Mouse (Mus musculus): ENCODE results near the gene Nhp2. TPM values are rescaled to one million over a fixed set of nuclear protein-coding genes. Genes with fewer than 3 reads are reported as not detected.
A peak's percentile ranks its signal among the peaks of the same experiment; 100 is the strongest.
"Not testable (repeated sequence)": the region's sequence is repeated elsewhere in the genome, so short reads cannot be mapped to it uniquely, and the experiment has no call there.

Gene Nhp2
- polyA plus RNA-seq, 2 experiments = 89.0 to 176 TPM

GRCm38 (mm10) chr11:51615129-51615528 lies 4.4 kb upstream of the Nhp2 start:
- Histone ChIP-seq H3K27ac (replicated peaks; ENCODE audit: low read depth, low read length) (0 out of 2 replicates have a peak overlapping the region, but pooled peaks have one; percentile 53), H3K4me3 (replicated peaks; ENCODE audit: low read length) (peak overlapping the region; percentile 36), H3K27me3 (ENCODE audit: control insufficient read depth, insufficient read depth, low read length) (no peaks in the 10 kb centered on the region), H3K4me1 (ENCODE audit: control insufficient read depth, insufficient read depth, low read length) (no peaks in the 10 kb centered on the region; the same call in 1 of the 2 replicates), H3K36me3 (ENCODE audit: control insufficient read depth, insufficient read depth, low read length) (no peaks in the 10 kb centered on the region), H3K9me3 (ENCODE audit: control insufficient read depth, low read length) (no peaks in the 10 kb centered on the region), H3K9ac (ENCODE audit: low read depth, low read length, severe bottlenecking) (peak overlapping the region; percentile 57), H3K4me2 (replicated peaks; ENCODE audit: low read depth, low read length, severe bottlenecking) (peak overlapping the region; percentile 63)
- DNase-seq (ENCODE audit: low spot score) = peak; percentile 34
- no peak for TF ChIP-seq POLR2A (IDR thresholded peaks at IDR 0.05; ENCODE audit: borderline replicate concordance, extremely low read depth, insufficient read depth, insufficient read length)
- ATAC-seq (ENCODE audit: low FRiP score, low read depth) = no peak
- WGBS = 29% methylated on average over 7 of the region's 7 CpGs

GRCm38 (mm10) chr11:51615601-51616000 lies 3.9 kb upstream of the Nhp2 start:
- peak; percentile 39; the same call in 1 of the 2 replicates for TF ChIP-seq POLR2A (IDR thresholded peaks at IDR 0.05; ENCODE audit: borderline replicate concordance, extremely low read depth, insufficient read depth, insufficient read length)
- H3K9me3 ChIP-seq (ENCODE audit: control insufficient read depth, low read length) = no peaks in the 10 kb centered on the region
- peak overlapping the region; percentile 57 for H3K9ac ChIP-seq (ENCODE audit: low read depth, low read length, severe bottlenecking)
- H3K36me3 ChIP-seq (ENCODE audit: control insufficient read depth, insufficient read depth, low read length) = no peaks in the 10 kb centered on the region
- ATAC-seq (ENCODE audit: low FRiP score, low read depth) = peak; percentile 54
- peak; percentile 60 for DNase-seq (ENCODE audit: low spot score)
- WGBS = 4% methylated on average over 12 of the region's 14 CpGs
- peak overlapping the region; percentile 63 for H3K4me2 ChIP-seq (replicated peaks; ENCODE audit: low read depth, low read length, severe bottlenecking)
- H3K4me3 ChIP-seq (replicated peaks; ENCODE audit: low read length) = peak overlapping the region; percentile 36
- H3K4me1 ChIP-seq (ENCODE audit: control insufficient read depth, insufficient read depth, low read length) = peaks cover 3% of the 10 kb centered on the region
- H3K27me3 ChIP-seq (ENCODE audit: control insufficient read depth, insufficient read depth, low read length) = no peaks in the 10 kb centered on the region
- H3K27ac ChIP-seq (replicated peaks; ENCODE audit: low read depth, low read length) = peak overlapping the region; percentile 53; the same call in 1 of the 2 replicates

GRCm38 (mm10) chr11:51616113-51616512 lies 3.4 kb upstream of the Nhp2 start:
- WGBS = 89% methylated on average over 7 of the region's 7 CpGs
- H3K36me3 ChIP-seq (ENCODE audit: control insufficient read depth, insufficient read depth, low read length) = not testable (repeated sequence)

GRCm38 (mm10) chr11:51617693-51618092 lies 1.8 kb upstream of the Nhp2 start:
- Histone ChIP-seq H3K36me3 (ENCODE audit: control insufficient read depth, insufficient read depth, low read length) (peaks cover 9% of the 10 kb centered on the region; the same call in 1 of the 2 replicates), H3K4me1 (ENCODE audit: control insufficient read depth, insufficient read depth, low read length) (peaks cover 9% of the 10 kb centered on the region), H3K4me3 (replicated peaks; ENCODE audit: low read length) (no peak overlapping the region), H3K9me3 (ENCODE audit: control insufficient read depth, low read length) (no peaks in the 10 kb centered on the region), H3K27me3 (ENCODE audit: control insufficient read depth, insufficient read depth, low read length) (no peaks in the 10 kb centered on the region), H3K4me2 (replicated peaks; ENCODE audit: low read depth, low read length, severe bottlenecking) (no peak overlapping the region), H3K9ac (ENCODE audit: low read depth, low read length, severe bottlenecking) (no peak overlapping the region), H3K27ac (replicated peaks; ENCODE audit: low read depth, low read length) (no peak overlapping the region)
- ATAC-seq (ENCODE audit: low FRiP score, low read depth) = no peak
- WGBS = 5% methylated on average over 4 of the region's 4 CpGs
- peak; percentile 84 for DNase-seq (ENCODE audit: low spot score)
- no peak for TF ChIP-seq POLR2A (IDR thresholded peaks at IDR 0.05; ENCODE audit: borderline replicate concordance, extremely low read depth, insufficient read depth, insufficient read length)

More at GRCm38 (mm10) chr11:51616113-51616512, 3.4 kb upstream of the Nhp2 start:
- peak overlapping the region; percentile 36 for H3K4me3 ChIP-seq (replicated peaks; ENCODE audit: low read length)
- H3K27ac ChIP-seq (replicated peaks; ENCODE audit: low read depth, low read length); DNase-seq (ENCODE audit: low spot score); H3K4me1 ChIP-seq (ENCODE audit: control insufficient read depth, insufficient read depth, low read length); ATAC-seq (ENCODE audit: low FRiP score, low read depth); H3K27me3 ChIP-seq (ENCODE audit: control insufficient read depth, insufficient read depth, low read length); H3K9me3 ChIP-seq (ENCODE audit: control insufficient read depth, low read length): not testable (repeated sequence)
- H3K9ac ChIP-seq (ENCODE audit: low read depth, low read length, severe bottlenecking) = peak overlapping the region; percentile 57
- peak overlapping the region; percentile 63 for H3K4me2 ChIP-seq (replicated peaks; ENCODE audit: low read depth, low read length, severe bottlenecking)

- Histone ChIP-seq H3K9me3 (ENCODE audit: control insufficient read depth, low read length) (no peaks in the 10 kb centered on the region), H3K27me3 (ENCODE audit: control insufficient read depth, insufficient read depth, low read length) (no peaks in the 10 kb centered on the region), H3K4me3 (replicated peaks; ENCODE audit: low read length) (peak overlapping the region; percentile 81), H3K36me3 (ENCODE audit: control insufficient read depth, insufficient read depth, low read length) (peaks cover 21% of the 10 kb centered on the region), H3K27ac (replicated peaks; ENCODE audit: low read depth, low read length) (no peak overlapping the region), H3K4me2 (replicated peaks; ENCODE audit: low read depth, low read length, severe bottlenecking) (peak overlapping the region; percentile 44), H3K4me1 (ENCODE audit: control insufficient read depth, insufficient read depth, low read length) (peaks cover 9% of the 10 kb centered on the region), H3K9ac (ENCODE audit: low read depth, low read length, severe bottlenecking) (no peak overlapping the region)
- no peak for TF ChIP-seq POLR2A (IDR thresholded peaks at IDR 0.05; ENCODE audit: borderline replicate concordance, extremely low read depth, insufficient read depth, insufficient read length)
- 51% methylated on average over 8 of the region's 8 CpGs for WGBS
- ATAC-seq (ENCODE audit: low FRiP score, low read depth) (no peak; the same call in 1 of the 2 replicates), DNase-seq (ENCODE audit: low spot score) (no peak)
Measured at GRCm38 (mm10) chr11:51618894-51619408, 584 bp upstream of the Nhp2 start.
